Mouse (Mus musculus): ENCODE results near the gene Gm6525.

Gene Gm6525

GRCm38 (mm10) chr3:84211340-84211875, 37.5 kb downstream of the Gm6525 start:
- no peak for DNase-seq (ENCODE audit: low read depth in 1 of 2, low spot score in 2 of 2)

GRCm38 (mm10) chr3:84214501-84214900, 40.6 kb downstream of the Gm6525 start:
- no peak for DNase-seq (ENCODE audit: low read depth in 1 of 2, low spot score in 2 of 2)

GRCm38 (mm10) chr3:84215253-84215652, 41.3 kb downstream of the Gm6525 start:
- DNase-seq (ENCODE audit: low read depth in 1 of 2, low spot score in 2 of 2): no peak

- DNase-seq (ENCODE audit: low read depth in 1 of 2, low spot score in 2 of 2): no peak
Measured at GRCm38 (mm10) chr3:84215743-84216360, 41.9 kb downstream of the Gm6525 start.

GRCm38 (mm10) chr3:84217118-84217960, 43.4 kb downstream of the Gm6525 start:
- no peak for DNase-seq (ENCODE audit: low read depth in 1 of 2, low spot score in 2 of 2)

GRCm38 (mm10) chr3:84217961-84218351, 44.1 kb downstream of the Gm6525 start:
- DNase-seq (ENCODE audit: low read depth in 1 of 2, low spot score in 2 of 2): no peak

GRCm38 (mm10) chr3:84218498-84218897, 44.6 kb downstream of the Gm6525 start:
- DNase-seq (ENCODE audit: low read depth in 1 of 2, low spot score in 2 of 2): no peak

- DNase-seq (ENCODE audit: low read depth in 1 of 2, low spot score in 2 of 2): no peak
Measured at GRCm38 (mm10) chr3:84219166-84219710, 45.3 kb downstream of the Gm6525 start.

- DNase-seq (ENCODE audit: low read depth in 1 of 2, low spot score in 2 of 2): no peak
Measured at GRCm38 (mm10) chr3:84219720-84220273, 45.9 kb downstream of the Gm6525 start.

- no peak for DNase-seq (ENCODE audit: low read depth in 1 of 2, low spot score in 2 of 2)
Measured at GRCm38 (mm10) chr3:84220326-84220725, 46.4 kb downstream of the Gm6525 start.

- no peak for DNase-seq (ENCODE audit: low read depth in 1 of 2, low spot score in 2 of 2)
Measured at GRCm38 (mm10) chr3:84220748-84221147, 46.8 kb downstream of the Gm6525 start.
